Mouse (Mus musculus): Measurements from ENCODE around the gene Dad1.

Gene Dad1

DNA sequence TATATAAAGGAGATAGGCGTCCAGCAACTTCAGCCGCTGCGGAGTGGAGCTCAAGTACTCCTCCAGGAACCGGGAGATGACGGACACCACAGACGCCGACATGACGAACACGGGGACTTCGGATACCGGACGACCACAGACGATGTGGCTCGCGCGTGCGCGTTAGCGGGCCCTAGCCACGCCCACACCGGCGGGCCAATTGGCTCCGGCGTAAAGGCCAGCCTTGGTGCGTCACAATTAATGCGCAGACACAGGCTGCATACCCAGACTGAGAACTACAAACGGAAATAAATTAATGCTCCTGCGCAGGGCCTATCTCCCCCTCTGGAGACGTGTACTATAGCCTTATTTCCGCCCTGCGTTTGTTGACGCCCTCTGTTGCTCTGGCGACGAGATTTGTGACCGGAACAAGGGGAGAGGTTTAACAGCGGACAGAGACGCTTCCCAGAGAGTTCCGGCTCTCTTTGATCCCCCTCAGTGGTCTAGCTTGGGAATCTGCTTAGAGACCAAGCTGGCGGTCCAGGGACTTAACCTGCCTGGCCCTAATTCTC, at the start of gene Dad1, which contains the start of gene Abhd4:
Gene Dad1 (minus strand): TSS at position 364 of the 551 bp plus-strand sequence.
Gene Abhd4 (plus strand): TSS at position 448 of the 551 bp plus-strand sequence.
- peak; percentile 96 for DNase-seq (ENCODE audit: low read depth, low spot score)

DNA sequence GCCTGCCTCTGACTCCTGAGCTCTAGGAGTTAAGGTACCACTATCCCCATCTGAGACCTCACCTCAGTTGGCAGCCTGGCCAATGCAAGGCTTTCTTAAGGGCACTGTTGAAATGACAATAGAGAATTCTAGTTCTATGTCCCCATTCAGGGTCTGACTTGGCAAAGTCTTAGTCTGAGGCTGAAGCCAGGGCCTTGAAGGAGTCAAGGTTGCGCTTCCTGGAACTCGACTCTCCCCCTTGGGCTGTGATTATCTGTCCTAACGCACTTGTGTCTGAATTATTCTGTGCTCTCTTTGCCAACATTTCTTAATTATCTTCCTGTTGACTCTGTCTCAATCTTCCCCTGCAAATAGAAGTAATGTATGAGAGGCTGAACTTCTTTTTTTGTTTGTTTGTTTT, 46.8 kb upstream of the Dad1 start:
- DNase-seq (ENCODE audit: low read depth, low spot score): no peak

- no peak for DNase-seq (ENCODE audit: low read depth, low spot score)
Observed at GRCm38 (mm10) chr14:54300136-54300535, 46.2 kb upstream of the Dad1 start.

DNA sequence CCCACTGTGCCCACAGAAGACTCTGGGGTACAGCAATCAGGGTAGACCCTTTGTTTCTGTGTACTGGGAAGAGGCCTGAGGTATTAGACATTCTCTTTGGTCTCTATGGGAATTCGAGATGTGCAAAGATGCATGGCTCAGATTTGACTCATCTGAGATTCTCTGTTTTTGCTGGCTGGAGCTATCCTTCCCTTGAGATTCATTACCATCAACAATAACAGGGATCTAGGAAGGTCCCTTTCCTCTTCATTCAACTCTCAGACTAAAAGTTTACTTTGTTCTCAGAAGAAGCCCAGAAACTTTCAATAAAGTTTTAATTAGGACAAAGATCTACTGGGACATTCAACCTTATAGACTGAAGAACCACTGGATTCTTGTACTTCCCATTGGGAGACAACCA, 30.9 kb upstream of the Dad1 start, which contains the start of gene Olfr49:
Gene Olfr49 (minus strand): TSS at position 101 of the 400 bp plus-strand sequence.
- DNase-seq (ENCODE audit: low read depth, low spot score): no peak

GRCm38 (mm10) chr14:54276446-54276845, 22.5 kb upstream of the Dad1 start:
- no peak for DNase-seq (ENCODE audit: low read depth, low spot score)

DNA sequence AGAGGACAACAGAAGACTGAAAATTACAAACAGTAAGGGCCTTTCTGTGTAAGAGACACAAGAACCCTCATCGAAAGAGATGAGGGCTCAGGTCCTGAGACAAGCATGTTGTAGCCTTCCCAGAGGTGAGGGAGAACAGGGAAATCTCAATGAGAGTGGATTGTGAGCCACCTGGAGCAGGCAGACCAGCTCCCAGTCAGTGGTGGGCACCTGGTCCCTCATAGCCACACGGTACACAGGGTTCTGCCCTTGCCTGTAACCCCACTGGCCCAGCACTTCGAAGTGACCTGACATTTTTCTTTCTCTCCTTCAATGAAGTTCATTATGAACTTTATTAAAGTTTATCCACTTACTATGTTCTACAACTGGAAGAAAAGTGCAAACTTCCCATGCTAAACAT, 18.8 kb upstream of the Dad1 start:
- DNase-seq (ENCODE audit: low read depth, low spot score): no peak

DNA sequence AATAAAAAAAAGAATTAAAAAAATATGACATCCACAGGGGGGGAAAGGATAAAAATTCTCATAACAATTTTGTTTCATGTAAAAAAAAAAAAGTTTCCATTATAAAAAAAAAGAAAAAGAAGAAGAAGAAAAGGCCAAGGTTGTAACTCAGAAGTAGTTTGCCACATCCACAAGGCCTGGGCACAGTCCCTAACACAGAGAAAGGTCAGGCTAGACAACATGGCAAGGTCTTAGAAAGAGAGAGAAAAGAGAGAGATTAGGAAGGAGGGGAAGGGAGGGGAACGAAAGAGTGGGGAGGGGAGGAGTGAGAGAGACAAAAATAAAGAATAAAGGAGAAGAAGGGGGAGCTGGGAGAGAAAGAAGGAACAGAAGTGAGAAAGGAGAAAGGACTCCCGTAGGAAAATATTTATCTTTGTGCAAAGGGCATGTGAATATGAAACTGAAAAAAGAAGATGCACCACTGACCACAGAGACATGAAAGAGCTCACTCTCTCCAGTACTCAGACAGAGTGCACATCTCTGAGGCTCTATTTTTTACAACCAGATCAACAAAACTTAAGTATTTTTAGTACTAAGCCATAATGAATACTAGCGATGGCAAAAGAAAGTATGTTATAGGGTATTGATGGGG, 18.2 kb upstream of the Dad1 start:
- DNase-seq (ENCODE audit: low read depth, low spot score): peak; percentile 43

DNA sequence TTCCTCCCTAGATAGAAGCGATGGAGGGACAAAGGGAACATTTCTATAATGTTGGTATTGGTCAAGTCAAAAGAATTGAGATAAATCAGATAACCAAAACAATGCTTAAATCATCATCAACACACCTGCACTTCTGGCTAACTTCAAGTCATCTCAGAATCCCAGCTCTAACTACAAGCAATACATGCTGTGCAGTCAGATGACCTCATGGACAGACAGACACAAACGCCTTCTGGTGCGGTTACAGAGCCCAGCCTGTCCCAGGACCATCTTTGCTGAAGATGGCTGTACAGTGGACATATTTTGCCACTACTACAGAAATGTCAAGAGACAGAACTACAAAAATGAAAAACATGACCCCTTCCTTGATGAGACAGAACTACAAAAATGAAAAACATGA, 16.5 kb upstream of the Dad1 start:
- DNase-seq (ENCODE audit: low read depth, low spot score): no peak

DNA sequence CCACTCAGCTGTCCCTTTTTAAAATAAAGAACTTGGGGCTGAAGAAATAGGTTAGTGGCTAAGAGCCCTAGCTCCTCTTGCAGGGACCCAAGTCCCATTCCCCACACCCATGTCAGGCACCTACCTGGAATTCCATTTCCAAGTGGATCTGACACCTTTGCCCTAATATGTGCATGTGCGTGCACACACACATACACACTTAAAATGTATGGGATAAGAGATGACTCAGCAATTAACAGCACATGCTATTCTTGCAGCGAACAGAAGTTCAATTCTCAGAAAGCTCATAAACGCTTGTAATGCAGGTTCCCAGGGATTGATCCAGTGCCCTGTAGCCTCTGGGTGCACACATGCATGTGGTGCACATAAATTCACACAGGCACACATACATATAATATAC, 15.7 kb upstream of the Dad1 start:
- no peak for DNase-seq (ENCODE audit: low read depth, low spot score)

- DNase-seq (ENCODE audit: low read depth, low spot score): no peak
Observed at GRCm38 (mm10) chr14:54267966-54268365, 14.1 kb upstream of the Dad1 start.

- no peak for DNase-seq (ENCODE audit: low read depth, low spot score)
Observed at GRCm38 (mm10) chr14:54265951-54266350, 12.0 kb upstream of the Dad1 start.

DNA sequence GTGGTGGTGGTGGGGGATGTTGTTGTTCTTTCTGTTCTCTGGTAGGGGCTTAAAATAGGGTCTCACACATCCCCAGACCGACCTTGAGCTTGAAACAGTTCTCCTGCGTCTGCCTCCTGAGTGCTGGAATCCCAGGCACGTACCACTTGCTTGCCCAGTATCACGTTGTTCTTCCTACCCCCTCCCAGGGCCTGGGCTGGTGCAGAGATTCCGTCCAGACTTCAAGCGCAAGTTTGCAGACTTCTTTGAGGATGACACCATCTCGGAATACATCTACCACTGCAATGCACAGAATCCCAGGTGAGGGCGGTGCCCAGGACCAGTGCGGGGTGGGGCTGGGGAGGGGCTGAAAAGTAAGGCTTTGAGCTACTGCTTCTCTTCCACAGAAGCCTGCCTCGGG, 11.2 kb upstream of the Dad1 start:
- DNase-seq (ENCODE audit: low read depth, low spot score): no peak

- DNase-seq (ENCODE audit: low read depth, low spot score): no peak
Observed at GRCm38 (mm10) chr14:54264231-54264630, 10.3 kb upstream of the Dad1 start.

DNA sequence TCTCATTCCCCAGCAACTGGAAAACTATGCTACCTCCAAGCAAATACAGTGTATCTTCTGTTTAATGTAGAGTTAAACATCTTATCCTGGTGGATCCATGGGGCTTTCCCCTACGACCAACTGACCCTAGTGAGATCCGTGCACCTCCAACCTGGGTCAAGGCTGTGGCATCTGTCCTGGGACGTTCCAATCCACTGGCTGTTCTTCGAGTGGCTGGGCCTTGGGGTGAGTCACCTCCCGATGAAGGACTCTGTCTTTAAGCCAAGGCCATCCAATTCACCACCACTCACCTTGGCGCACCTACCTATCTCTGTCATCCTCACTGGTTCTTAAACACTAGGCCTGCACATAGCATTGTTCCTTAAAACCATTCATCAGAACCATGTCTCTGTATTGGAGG, 9.2 kb upstream of the Dad1 start:
- no peak for DNase-seq (ENCODE audit: low read depth, low spot score)

GRCm38 (mm10) chr14:54262622-54263021, 8.7 kb upstream of the Dad1 start:
- DNase-seq (ENCODE audit: low read depth, low spot score): no peak

DNA sequence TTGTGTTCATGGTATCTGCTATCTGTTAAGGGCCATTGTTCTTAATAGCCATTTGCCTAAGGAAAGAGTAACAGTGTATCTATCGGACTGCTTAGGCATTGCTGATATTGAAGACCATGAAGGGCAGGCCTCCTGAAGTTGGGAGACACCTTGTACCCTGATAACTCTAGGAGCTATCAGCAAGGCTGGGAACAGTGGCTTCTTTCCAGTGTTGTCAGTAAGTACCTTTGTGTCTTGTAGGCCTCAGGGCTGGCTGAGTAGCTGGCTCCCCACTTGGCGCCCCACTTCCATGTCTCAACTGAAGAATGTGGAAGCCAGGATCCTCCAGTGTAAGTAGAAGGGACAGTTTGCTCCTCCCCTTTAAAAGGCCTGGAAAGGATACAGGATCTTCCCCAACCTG, 7.5 kb upstream of the Dad1 start:
- no peak for DNase-seq (ENCODE audit: low read depth, low spot score)

GRCm38 (mm10) chr14:54260196-54260595, 6.3 kb upstream of the Dad1 start:
- DNase-seq (ENCODE audit: low read depth, low spot score): no peak

DNA sequence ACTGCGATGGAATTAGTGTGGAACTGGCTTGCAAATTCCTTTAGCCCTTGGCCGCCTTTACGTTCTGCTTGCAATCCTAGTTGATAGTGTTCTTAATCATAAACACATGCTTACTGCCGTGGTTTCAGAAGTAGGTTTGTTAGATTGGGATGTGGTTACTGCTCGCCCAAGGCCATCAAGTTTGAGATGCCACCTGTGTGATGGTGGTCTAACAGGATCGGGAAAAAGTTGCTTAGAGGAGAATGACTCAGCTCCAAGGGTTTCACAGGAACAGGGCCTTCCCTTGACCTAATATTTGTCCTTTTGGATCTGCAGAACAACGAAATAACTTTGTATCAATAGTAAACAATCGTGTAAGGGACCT, 5.8 kb upstream of the Dad1 start:
- DNase-seq (ENCODE audit: low read depth, low spot score): no peak

DNA sequence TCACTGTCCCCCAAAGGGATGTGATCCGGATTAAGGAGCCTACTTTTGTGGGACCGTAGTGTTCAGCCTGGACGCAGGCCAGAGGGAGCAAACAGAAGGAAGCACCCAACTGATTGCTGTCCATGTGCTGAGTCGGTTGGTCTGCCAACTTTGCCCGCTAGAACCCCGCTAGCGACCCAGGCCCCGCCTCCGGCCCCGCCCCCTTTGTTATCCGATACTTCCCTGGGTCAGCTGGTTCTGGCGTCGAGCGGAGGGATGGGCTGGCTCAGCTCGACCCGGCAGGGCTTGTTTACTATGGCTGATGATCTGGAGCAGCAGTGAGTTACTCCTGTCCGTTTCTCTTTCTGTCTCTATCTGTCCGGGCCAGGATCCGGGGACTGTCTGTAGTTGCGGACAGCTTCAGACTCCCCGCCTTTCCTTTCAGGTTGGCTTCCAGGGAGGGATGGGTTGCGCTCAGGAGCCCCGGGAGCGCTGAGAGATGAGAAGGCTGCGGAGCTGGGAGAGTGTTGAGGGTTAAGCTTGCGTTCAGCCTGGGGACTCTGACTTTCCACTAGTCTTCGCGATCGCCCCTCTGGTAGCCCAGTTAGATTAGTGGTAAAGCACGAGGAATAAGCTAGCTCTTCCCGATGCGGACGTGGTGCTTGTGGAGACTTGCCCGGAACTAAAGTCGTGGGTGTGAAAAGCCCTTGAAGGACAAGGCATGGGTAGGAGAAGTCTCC, 5.3 kb upstream of the Dad1 start:
- DNase-seq (ENCODE audit: low read depth, low spot score): peak; percentile 81

GRCm38 (mm10) chr14:54258131-54258670, 4.3 kb upstream of the Dad1 start:
- DNase-seq (ENCODE audit: low read depth, low spot score): no peak

GRCm38 (mm10) chr14:54254670-54255202, 832 bp upstream of the Dad1 start:
- no peak for DNase-seq (ENCODE audit: low read depth, low spot score)

GRCm38 (mm10) chr14:54250122-54250521, 3.8 kb downstream of the Dad1 start:
- no peak for DNase-seq (ENCODE audit: low read depth, low spot score)

GRCm38 (mm10) chr14:54249326-54249725, 4.6 kb downstream of the Dad1 start:
- no peak for DNase-seq (ENCODE audit: low read depth, low spot score)
